Mouse (Mus musculus): ENCODE measurements around the gene Popdc3.

GRCm38 (mm10) chr10:45132371-45132770, 45.5 kb upstream of the Popdc3 start:
- peak; percentile 80 for TF ChIP-seq CTCF (conservative IDR thresholded peaks at IDR 0.05; ENCODE audit: low read length)
- no peak for TF ChIP-seq NANOG (IDR thresholded peaks at IDR 0.05; ENCODE audit: borderline replicate concordance, low read length)

Data from E14TG2a.4 (cell line).